Mouse (Mus musculus) stomach, postnatal 0 days (tissue): ENCODE measurements at regions not wholly inside any gene's neighbourhood (a gene's known extent, or its start where the extent isn't known, plus 50 kb on each side); places are given as distances from the start of the nearest gene placed in this dataset.

Source experiments
- CTCF ChIP-seq: IDR thresholded peaks from 2 replicates; pipeline ENCODE4 v1.5.1; 2016; ENCODE audit warnings: antibody characterized with exemption, low read depth, mild to moderate bottlenecking, moderate library complexity
- EP300 ChIP-seq: optimal IDR thresholded peaks from 2 replicates; pipeline ENCODE3; 2016; ENCODE audit warnings: antibody characterized with exemption

DNA sequence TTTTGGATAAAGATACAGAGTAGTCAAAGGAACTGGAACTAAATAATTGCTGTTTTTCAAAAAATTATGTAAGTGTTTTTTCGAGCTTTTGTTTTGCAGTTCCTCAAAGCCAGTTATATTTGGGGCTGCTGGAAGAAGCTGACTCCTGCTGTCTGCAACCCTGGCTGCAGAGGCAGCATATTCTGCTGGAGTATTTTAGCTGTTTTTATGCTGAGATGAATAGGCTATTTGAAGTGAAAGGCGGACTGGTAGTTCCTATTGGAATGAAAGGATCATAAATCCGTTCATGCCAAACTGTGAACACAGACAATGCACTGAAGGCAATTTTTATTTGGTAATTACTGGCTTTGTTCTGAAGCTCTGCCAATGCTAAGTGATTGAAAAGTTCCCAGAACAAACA, 203.5 kb upstream of the Egfl6 start:
- no peak for TF ChIP-seq CTCF
- no peak for TF ChIP-seq EP300
